Mouse (Mus musculus): ENCODE measurements around the gene Olfr164.

Gene Olfr164

DNA sequence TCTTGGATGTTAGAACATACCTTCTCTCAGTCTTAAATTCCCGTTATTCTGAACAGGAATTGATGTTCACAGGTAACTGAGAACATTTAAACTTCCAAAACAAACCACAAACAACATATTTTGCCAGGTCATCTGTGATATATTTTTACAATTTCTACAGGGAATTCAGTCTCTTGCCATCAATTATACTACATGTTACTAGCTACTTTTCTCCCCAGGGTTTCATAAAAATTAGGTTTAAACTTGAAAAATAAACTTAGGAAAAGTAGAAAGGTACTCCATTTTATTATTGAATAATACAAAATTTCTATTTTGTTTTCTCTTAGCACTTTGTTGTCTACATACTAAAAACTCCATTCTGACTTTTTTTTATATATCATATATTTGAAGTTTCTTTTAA is at the start of gene Olfr164:
Gene Olfr164 (minus strand): TSS at position 101 of the 400 bp plus-strand sequence.
- DNase-seq (ENCODE audit: low read depth, low spot score) = no peak

DNA sequence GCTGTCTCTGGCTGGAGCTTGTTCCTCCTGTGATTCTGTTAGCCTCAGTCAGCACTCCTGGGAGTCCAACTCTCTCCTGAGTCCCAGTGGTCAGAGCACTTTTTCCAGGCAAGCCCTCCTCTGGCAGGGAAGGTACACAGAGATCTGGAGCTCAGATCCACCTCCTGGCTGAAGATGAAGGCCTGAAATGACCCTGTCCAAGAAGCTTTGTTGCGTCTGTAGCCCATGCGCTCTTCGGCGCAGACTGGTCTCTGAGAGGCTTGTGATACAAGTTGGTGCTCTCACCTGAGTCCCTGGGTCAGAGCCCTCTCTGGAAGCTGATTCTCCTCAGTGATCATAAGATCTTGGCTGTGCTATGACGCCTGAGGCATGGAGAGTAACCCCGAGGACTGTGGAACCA is 35.2 kb upstream of the Olfr164 start:
- no peak for DNase-seq (ENCODE audit: low read depth, low spot score)

DNA sequence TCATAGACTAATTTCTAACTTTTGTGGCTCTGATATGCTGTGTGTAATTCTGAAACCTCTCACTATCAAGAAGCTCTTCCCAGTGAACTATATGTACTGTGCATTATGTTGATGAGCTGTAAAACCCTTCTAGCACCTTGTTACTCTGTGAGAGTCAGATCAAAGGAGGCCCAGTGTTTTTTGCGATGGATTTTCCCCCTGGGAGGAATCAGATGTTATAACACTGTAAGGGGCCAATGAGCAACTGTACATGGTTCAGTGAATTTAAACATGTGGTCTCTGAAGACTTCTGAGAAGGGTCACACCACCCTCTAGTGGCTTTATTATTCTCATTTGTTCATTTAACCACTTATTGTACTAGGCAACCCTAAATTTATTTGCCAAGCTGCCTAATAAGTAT is 50.6 kb downstream of the Olfr164 start:
- DNase-seq (ENCODE audit: low read depth, low spot score) = peak; percentile 86

DNA sequence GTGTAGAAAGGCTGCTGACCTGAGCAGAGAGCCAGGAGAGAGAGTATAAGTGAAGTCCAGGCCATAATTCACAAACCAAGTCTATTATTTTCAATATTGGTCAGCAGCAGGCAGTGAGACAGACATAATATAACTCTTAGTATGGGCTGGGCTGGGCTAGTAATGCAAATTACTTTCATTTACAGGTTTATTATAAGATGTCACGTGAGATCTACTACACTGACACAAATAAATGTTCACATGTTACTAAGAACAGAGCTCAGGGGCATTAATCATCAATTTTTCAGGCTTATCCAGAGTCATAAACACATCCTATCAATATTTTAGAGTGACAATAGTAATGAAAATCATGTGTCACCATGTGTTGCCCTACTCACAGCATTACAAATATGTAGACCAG is 53.1 kb downstream of the Olfr164 start:
- peak; percentile 46 for DNase-seq (ENCODE audit: low read depth, low spot score)

DNA sequence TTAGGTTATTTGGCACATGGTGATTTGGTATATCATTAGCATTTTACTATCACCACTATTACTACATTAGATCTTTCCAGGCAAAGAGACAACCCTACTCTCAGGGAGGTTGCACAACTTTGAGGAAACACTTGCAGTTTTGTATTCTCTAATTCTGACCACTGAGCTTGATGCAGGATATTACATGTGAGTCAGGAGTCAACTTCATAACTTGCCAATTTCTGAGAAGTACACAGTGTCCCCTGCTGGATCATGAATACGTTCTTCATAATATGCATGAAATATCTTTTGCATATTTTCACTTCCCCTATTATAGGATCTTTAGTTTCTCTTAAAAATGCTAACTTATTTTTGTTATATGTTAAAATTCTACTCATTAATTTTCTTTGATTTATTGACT is 68.0 kb downstream of the Olfr164 start:
- peak; percentile 66 for DNase-seq (ENCODE audit: low read depth, low spot score)

DNA sequence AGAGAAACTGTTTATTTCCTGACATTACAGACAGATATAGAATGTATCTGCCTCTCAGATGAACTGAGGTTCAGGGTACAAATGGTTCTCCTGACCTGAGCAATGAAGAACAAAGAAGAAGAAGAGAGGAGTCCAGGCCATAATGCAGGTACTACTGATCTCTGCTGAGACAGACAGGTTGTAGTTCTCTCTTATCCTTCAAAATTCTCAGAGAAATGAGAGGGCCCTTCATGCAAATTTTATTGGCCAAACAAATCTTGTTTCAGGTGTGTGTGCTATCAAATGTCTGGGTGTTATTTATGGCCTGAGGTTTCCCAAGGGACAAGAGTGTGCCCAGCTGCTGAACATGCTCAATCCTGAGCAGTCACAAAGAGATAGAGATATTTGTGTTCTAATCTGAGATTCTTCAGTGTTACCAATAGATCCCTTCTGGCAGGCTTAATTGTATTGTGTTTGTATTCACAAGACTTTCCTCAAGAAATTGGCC is 72.3 kb downstream of the Olfr164 start:
- peak; percentile 45 for DNase-seq (ENCODE audit: low read depth, low spot score)

DNA sequence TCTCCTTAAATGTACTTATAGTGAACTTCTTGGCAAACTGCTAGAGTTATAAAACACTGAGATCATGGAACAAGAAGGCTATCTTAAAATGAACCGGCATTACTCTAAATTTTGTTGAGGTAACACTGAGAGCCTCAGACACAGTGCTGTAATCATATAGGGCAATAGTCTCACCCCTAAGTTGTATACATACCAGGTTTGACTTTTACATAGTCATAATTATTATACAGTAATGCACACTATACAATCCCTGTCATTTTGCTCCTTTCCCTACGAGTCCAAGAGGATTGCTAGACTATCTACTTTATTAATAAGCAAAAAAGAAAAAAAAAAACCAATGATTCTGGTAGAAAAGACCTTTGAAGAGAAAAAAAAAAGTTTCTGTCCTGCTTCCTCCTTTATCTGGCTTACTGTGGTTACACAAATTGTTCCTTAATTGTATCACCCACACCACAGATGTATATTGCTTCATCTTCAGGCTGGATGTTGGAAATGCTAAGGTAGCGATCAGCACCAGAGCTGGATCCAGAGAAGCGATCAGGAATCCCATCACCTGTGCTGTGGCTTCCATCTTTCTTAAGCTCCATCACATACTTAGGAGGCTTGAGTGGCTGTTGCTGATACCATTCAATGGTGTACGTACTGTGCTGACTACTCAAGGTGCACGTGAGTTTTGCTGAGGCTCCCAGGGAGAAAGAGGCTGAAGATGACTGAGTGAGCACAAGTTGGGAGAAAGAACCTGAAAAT is 72.9 kb downstream of the Olfr164 start:
- DNase-seq (ENCODE audit: low read depth, low spot score) = peak; percentile 30

DNA sequence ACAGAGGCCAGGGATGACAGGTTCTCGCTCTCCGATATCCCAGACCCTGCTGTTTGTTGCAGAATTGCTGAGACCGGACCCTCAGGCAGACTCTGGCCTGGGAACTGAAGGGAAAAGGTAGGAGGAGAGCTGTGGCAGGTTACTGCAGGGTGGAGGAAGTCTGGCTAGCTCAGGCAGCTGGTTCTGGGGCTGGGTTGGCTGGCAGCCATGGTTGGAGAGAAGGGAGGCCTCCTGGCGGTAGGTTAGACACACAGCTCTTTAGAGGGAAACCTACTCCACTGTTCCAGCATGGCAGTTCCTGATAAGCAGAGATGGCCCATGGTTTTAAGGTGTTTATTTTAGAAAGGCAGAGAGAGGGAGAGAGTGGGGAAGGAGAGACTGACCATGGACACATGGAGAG is 77.1 kb downstream of the Olfr164 start:
- DNase-seq (ENCODE audit: low read depth, low spot score) = peak; percentile 91

Measured in A20 (cell line).